Mouse (Mus musculus) stomach, embryonic 15.5 days (tissue): ENCODE measurements around the gene Ube2q2. TPM values are rescaled to one million over a fixed set of nuclear protein-coding genes. Genes with fewer than 3 reads are reported as not detected.

Experiments
- ATAC-seq: fragments of 200-750 bp; cut with Nextera tagmentation; 2 replicates; pipeline ENCODE4 v1.8.0; 2017; ENCODE audit warnings: low read depth, moderate number of reproducible peaks, moderate TSS enrichment; ENCODE audit not compliant: insufficient read depth, low FRiP score
- H3K27ac ChIP-seq: fragments of 300-500 bp; sonication (generic); 2 replicates; pipeline ENCODE4 v1.5.1; 2015; ENCODE audit warnings: mild to moderate bottlenecking, inconsistent platforms
- H3K27me3 ChIP-seq: fragments of 300-500 bp; sonication (generic); replicated peaks from 2 replicates; pipeline ENCODE4 v1.6.1; 2015; ENCODE audit warnings: inconsistent platforms
- H3K36me3 ChIP-seq: fragments of 300-500 bp; sonication (generic); 2 replicates; pipeline ENCODE4 v1.6.1; 2015; ENCODE audit warnings: inconsistent platforms
- H3K4me1 ChIP-seq: fragments of 300-500 bp; sonication (generic); 2 replicates; pipeline ENCODE4 v1.6.1; 2015; ENCODE audit warnings: inconsistent platforms
- H3K4me2 ChIP-seq: fragments of 300-500 bp; sonication (generic); 2 replicates; pipeline ENCODE4 v1.6.1; 2015; ENCODE audit warnings: mild to moderate bottlenecking, inconsistent platforms
- H3K4me3 ChIP-seq: fragments of 300-500 bp; sonication (generic); replicated peaks from 2 replicates; pipeline ENCODE4 v1.5.1; 2015; ENCODE audit warnings: inconsistent platforms
- H3K9ac ChIP-seq: fragments of 300-500 bp; sonication (generic); 2 replicates; pipeline ENCODE4 v1.6.1; 2015; ENCODE audit warnings: inconsistent platforms
- H3K9me3 ChIP-seq: fragments of 300-500 bp; sonication (generic); 2 replicates; pipeline ENCODE4 v1.6.1; 2016; ENCODE audit warnings: inconsistent platforms
- WGBS: fragments of 180-500 bp; shearing (Covaris S2); methylation state at CpG from one replicate; pipeline ENCODE4 v1.1.7; 2015; 5-methylcytosine and 5-hydroxymethylcytosine counted together
- polyA plus RNA-seq: library from polyadenylated mRNA; unstranded; fragments of >200 nt; fragmentation: Nextera tagmentation; extraction: Ambion mirVana; gene quantifications from 2 replicates; pipeline ENCODE4 v1.2.1, GENCODE M21; 2015

Gene Ube2q2
- polyA plus RNA-seq, 1 experiment from 2014 or later = 31.1 TPM

DNA sequence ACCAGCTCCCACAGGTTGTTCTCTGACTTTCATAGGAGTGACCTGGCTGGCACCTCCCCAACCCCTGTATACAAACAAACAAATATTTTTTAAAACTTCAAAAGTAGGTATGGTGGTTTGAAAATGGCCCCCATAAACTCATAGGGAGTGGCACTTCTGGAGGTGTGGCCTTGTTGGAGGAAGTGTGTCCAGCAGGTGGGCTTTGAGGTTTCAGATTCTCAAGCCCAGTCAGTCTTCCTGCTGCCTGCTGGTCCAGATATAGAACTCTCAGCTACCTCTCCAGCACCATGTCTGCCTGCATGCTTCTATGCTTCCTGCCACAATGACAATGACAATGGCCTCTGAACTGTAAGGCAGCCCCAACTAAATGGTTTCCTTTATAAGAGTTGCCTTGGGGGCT is 16.8 kb upstream of the Ube2q2 start:
- ATAC-seq = no peak
- Histone ChIP-seq H3K9ac (no peak overlapping the region), H3K27me3 (no peaks in the 10 kb centered on the region), H3K27ac (no peak overlapping the region), H3K4me2 (no peak overlapping the region), H3K36me3 (no peaks in the 10 kb centered on the region), H3K4me1 (0 out of 2 replicates have a peak, but pooled peaks cover 2% of the 10 kb centered on the region), H3K9me3 (no peaks in the 10 kb centered on the region), H3K4me3 (no peak overlapping the region)

- H3K36me3 ChIP-seq = no peaks in the 10 kb centered on the region
- no peaks in the 10 kb centered on the region for H3K9me3 ChIP-seq
- H3K4me2 ChIP-seq = no peak overlapping the region
- 23% methylated on average over 5 of the region's 5 CpGs for WGBS
- H3K27ac ChIP-seq = no peak overlapping the region
- no peak overlapping the region for H3K4me3 ChIP-seq
- no peak overlapping the region for H3K9ac ChIP-seq
- no peak for ATAC-seq
- H3K27me3 ChIP-seq = no peaks in the 10 kb centered on the region
- H3K4me1 ChIP-seq = 0 out of 2 replicates have a peak, but pooled peaks cover 3% of the 10 kb centered on the region
Measured at GRCm38 (mm10) chr9:55136576-55136975, 12.1 kb upstream of the Ube2q2 start.

DNA sequence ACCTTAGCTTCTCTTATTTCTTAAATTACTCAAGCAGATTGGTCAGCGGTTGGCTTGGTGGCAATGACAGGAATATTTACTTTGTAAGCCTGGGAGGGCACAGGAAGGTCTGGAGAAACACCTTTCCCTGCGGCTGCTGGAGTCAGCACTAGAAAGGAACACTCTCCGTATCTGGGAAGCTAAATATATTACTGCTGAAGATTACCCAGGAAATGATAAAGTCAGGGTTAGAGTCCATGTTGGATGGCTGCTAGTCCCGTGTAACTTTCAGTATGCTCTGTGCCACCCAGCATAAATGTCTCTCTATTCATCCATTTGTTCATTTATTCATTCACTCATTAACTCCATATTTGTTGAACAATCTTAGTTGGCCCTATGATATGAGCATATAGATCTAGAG is 11.5 kb upstream of the Ube2q2 start:
- H3K4me1 ChIP-seq = 0 out of 2 replicates have a peak, but pooled peaks cover 3% of the 10 kb centered on the region
- no peaks in the 10 kb centered on the region for H3K9me3 ChIP-seq
- no peaks in the 10 kb centered on the region for H3K27me3 ChIP-seq
- H3K4me3 ChIP-seq = no peak overlapping the region
- no peak overlapping the region for H3K9ac ChIP-seq
- no peak overlapping the region for H3K4me2 ChIP-seq
- H3K27ac ChIP-seq = no peak overlapping the region
- WGBS = 51% methylated on average over 4 of the region's 4 CpGs
- ATAC-seq = no peak
- H3K36me3 ChIP-seq = no peaks in the 10 kb centered on the region

DNA sequence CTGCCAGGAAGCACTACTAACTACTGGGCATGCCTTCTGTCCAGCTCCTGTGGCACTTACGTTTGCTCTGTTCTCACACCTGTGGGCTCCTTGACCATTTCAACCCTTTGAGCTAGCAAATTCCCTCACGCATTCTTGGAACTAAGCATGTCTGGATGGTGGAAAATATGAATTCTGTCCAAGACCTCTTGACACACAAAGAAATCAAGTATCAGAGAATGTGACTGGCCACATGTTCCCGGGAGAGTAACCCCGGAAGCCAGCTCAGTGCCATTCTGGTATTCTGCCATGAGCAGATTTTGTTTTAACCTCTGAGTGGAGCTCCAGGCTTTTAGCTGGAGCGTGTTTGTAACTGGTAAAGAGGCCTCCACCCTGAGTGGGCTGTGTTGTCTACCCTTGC is 8.7 kb upstream of the Ube2q2 start:
- 64% methylated on average over 5 of the region's 5 CpGs for WGBS
- 0 out of 2 replicates have a peak, but pooled peaks cover 3% of the 10 kb centered on the region for H3K4me1 ChIP-seq
- no peak overlapping the region for H3K27ac ChIP-seq
- no peak overlapping the region for H3K4me2 ChIP-seq
- no peak for ATAC-seq
- H3K27me3 ChIP-seq = no peaks in the 10 kb centered on the region
- H3K36me3 ChIP-seq = no peaks in the 10 kb centered on the region
- no peak overlapping the region for H3K9ac ChIP-seq
- H3K4me3 ChIP-seq = no peak overlapping the region
- H3K9me3 ChIP-seq = no peaks in the 10 kb centered on the region

- H3K4me2 ChIP-seq = peak overlapping the region; percentile 92
- WGBS = under 1% methylated on average over 87 of the region's 93 CpGs
- H3K4me1 ChIP-seq = peaks cover 4% of the 10 kb centered on the region; the same call in 1 of the 2 replicates
- no peaks in the 10 kb centered on the region for H3K27me3 ChIP-seq
- H3K36me3 ChIP-seq = no peaks in the 10 kb centered on the region
- H3K9ac ChIP-seq = peak overlapping the region; percentile 56
- H3K4me3 ChIP-seq = peak overlapping the region; percentile 62
- peak; percentile 68 for ATAC-seq
- no peaks in the 10 kb centered on the region for H3K9me3 ChIP-seq
- H3K27ac ChIP-seq = peak overlapping the region; percentile 28; the same call in 1 of the 2 replicates
Measured at GRCm38 (mm10) chr9:55149499-55150278, 1.0 kb downstream of the Ube2q2 start.

DNA sequence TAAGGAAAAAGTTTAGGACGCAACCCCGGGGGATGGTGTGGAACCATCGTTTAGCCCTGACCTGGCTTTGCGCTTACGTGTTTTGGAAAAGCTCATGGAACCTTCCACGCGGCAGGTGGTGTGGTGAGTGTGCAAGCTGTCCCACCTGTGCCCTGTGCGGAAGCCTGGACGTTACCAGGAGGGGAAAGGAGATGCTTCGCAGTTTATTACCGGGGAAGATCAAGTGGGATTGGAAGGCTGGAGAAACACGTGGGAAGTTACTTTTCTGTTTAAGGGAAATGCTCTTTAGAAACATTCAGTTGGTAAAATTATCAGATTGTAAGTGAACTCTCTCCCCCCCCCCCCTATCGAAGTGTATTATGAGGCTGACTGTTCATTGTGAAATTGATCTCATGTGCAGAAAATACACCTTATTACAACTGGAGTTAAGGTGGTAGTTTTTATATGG is 1.6 kb downstream of the Ube2q2 start:
- H3K36me3 ChIP-seq = no peaks in the 10 kb centered on the region
- H3K4me2 ChIP-seq = peak overlapping the region; percentile 92
- no peak for ATAC-seq
- under 1% methylated on average over 13 of the region's 13 CpGs for whole genome bisulfite sequencing
- H3K9ac ChIP-seq = peak overlapping the region; percentile 56; the same call in 1 of the 2 replicates
- H3K27ac ChIP-seq = peak overlapping the region; percentile 28; the same call in 1 of the 2 replicates
- no peaks in the 10 kb centered on the region for H3K9me3 ChIP-seq
- H3K4me3 ChIP-seq = peak overlapping the region; percentile 62
- H3K4me1 ChIP-seq = peaks cover 4% of the 10 kb centered on the region; the same call in 1 of the 2 replicates
- no peaks in the 10 kb centered on the region for H3K27me3 ChIP-seq

DNA sequence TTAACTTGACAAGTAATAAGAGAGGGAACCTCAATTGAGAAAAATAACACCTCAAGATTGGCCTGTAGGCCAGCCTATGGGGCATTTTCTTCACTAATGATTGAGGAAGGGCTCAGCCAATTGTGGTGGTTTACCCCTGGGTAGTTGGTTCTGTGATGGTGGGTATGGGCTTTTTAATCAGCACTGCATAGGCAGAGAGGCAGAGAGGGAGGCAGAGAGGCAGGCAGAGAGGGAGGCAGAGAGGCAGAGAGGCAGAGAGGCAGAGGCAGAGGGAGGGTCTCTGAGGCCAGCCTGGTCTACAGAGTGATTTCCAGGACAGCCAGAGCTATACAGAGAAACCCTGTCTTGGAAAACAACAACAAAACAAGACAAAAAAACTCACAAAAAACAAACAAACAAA is 2.4 kb downstream of the Ube2q2 start:
- H3K27ac ChIP-seq = no peak overlapping the region
- no peaks in the 10 kb centered on the region for H3K27me3 ChIP-seq
- H3K9me3 ChIP-seq = no peaks in the 10 kb centered on the region
- H3K4me3 ChIP-seq = no peak overlapping the region
- ATAC-seq = no peak
- no peaks in the 10 kb centered on the region for H3K36me3 ChIP-seq
- H3K4me2 ChIP-seq = peak overlapping the region; percentile 92
- H3K9ac ChIP-seq = no peak overlapping the region
- H3K4me1 ChIP-seq = peaks cover 4% of the 10 kb centered on the region; the same call in 1 of the 2 replicates

DNA sequence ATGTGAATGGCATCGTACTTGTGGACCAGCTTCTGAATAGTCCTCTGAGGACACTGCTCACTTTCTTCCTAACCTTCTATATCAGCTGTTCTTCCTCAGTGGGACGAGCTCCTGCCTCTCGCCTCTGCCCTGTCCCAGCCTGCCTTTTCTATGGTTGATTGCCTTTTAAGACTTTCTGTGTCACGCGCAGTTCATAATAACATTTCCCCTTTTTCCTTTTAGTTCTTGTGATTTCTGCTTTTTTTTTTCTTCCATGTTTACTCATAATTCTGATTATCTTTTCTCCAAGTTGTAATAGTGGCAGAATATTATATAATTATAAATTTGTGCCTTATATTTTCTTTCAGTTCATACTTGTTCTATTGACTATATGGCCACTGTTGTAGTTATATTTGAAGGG is 4.3 kb downstream of the Ube2q2 start:
- 80% methylated on average over 5 of the region's 5 CpGs for WGBS
- peaks cover 4% of the 10 kb centered on the region; the same call in 1 of the 2 replicates for H3K4me1 ChIP-seq
- no peaks in the 10 kb centered on the region for H3K27me3 ChIP-seq

DNA sequence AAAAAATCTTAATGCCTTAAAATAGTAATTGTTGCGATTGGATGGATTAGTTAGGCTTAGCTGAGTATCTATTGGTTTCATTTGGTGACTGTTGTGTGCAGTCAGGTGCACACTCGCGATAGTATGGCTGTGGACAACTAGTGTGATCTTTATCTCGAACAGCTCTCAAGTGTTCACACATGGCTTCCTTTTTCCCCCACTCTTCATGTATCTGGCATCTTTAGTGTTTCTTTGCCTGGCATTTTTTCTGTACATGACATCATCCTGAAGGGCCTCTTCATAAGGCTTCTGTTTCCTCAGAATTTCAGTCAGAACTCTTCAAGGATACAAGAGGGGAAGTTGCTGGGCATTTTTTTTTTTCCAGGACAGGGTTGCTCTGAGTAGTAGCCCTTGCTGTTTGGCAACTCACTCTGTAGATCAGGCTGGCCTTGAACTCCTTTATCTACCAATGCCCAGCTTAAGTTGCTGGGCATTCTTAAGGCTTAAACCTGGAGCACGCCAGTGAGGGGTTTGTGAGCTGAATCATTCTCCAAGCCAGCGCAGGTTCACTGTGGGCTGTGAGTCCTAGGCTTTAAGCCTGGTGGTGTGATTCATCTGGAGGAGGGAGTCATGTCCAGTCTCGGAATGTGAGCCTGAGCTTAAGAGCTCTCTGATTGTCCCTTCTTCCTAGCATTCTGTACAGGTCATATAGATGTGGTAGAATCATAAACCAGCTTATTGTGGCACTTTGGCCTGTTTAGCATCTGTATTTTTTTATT is 22.2 kb downstream of the Ube2q2 start:
- no peak overlapping the region for H3K4me3 ChIP-seq
- H3K9me3 ChIP-seq = no peaks in the 10 kb centered on the region
- 78% methylated on average over 7 of the region's 7 CpGs for WGBS
- no peak overlapping the region for H3K4me2 ChIP-seq
- H3K27me3 ChIP-seq = no peaks in the 10 kb centered on the region
- H3K36me3 ChIP-seq = no peaks in the 10 kb centered on the region
- no peak overlapping the region for H3K9ac ChIP-seq
- no peaks in the 10 kb centered on the region for H3K4me1 ChIP-seq
- ATAC-seq = no peak
- H3K27ac ChIP-seq = no peak overlapping the region

More for the DNA sequence above, 4.3 kb downstream of the Ube2q2 start:
- no peak overlapping the region for H3K9ac ChIP-seq
- no peaks in the 10 kb centered on the region for H3K9me3 ChIP-seq
- no peak for ATAC-seq
- no peak overlapping the region for H3K27ac ChIP-seq
- H3K36me3 ChIP-seq = no peaks in the 10 kb centered on the region
- no peak overlapping the region for H3K4me3 ChIP-seq
- H3K4me2 ChIP-seq = no peak overlapping the region

DNA sequence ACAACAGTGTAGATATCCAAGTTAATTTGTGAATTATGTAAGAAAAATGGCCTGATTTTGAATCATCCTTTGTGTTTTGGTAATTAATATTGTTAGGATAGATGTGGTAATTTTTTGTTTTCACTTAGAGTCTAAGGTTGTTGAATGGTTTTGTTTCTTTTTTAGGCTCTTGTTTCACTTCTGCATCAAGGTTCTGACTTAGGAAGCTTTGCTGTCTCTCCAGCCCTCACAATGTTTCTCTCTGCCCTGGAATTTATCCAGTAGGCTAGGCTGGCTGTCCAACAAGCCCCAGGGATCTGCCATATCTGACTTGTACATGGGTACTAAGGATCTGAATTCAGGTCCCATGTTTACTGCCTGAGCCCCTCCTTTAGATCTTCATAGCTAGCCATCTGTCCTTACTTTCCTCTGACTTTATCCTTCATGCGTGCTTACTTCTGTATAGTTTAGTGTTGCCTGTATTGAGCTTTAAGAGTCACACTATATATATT is 23.6 kb downstream of the Ube2q2 start:
- Histone ChIP-seq H3K27me3 (no peaks in the 10 kb centered on the region), H3K9ac (no peak overlapping the region), H3K9me3 (no peaks in the 10 kb centered on the region), H3K4me3 (no peak overlapping the region), H3K4me1 (no peaks in the 10 kb centered on the region), H3K27ac (no peak overlapping the region), H3K4me2 (no peak overlapping the region), H3K36me3 (no peaks in the 10 kb centered on the region)
- WGBS = 98% methylated on average over 1 of the region's 1 CpGs
- no peak for ATAC-seq

DNA sequence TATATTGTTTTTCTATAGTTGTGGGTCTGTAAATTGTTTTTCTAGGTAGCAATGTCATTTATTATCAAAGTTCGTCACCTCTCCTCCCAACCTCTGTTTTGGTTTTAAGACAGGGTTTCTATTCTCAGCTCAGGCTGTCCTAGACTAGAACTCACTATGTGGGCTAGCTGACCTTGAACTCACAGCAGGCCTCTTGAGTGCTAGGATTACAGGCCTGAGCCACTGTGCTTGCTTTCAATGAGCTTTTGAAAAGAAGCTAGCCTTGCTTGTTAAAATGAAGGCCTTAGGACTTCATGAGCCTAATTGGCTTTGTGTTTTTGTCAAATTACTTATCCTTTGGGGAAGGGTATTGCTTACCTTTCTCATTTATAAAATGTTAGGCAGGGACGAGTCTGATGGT is 25.6 kb downstream of the Ube2q2 start:
- no peak overlapping the region for H3K9ac ChIP-seq
- H3K4me2 ChIP-seq = no peak overlapping the region
- no peaks in the 10 kb centered on the region for H3K9me3 ChIP-seq
- H3K4me1 ChIP-seq = no peaks in the 10 kb centered on the region
- no peaks in the 10 kb centered on the region for H3K36me3 ChIP-seq
- no peak overlapping the region for H3K27ac ChIP-seq
- 82% methylated on average over 2 of the region's 2 CpGs for WGBS
- no peak overlapping the region for H3K4me3 ChIP-seq
- ATAC-seq = no peak
- no peaks in the 10 kb centered on the region for H3K27me3 ChIP-seq

GRCm38 (mm10) chr9:55195876-55196275 is 47.2 kb downstream of the Ube2q2 start:
- WGBS = 87% methylated on average over 3 of the region's 3 CpGs
- no peaks in the 10 kb centered on the region for H3K4me1 ChIP-seq
- no peak overlapping the region for H3K9ac ChIP-seq
- H3K36me3 ChIP-seq = no peaks in the 10 kb centered on the region
- ATAC-seq = no peak
- H3K27me3 ChIP-seq = no peaks in the 10 kb centered on the region
- no peaks in the 10 kb centered on the region for H3K9me3 ChIP-seq
- H3K4me2 ChIP-seq = no peak overlapping the region
- no peak overlapping the region for H3K4me3 ChIP-seq
- H3K27ac ChIP-seq = no peak overlapping the region
